Mouse (Mus musculus): ENCODE data around the gene Ccdc142.

DNA sequence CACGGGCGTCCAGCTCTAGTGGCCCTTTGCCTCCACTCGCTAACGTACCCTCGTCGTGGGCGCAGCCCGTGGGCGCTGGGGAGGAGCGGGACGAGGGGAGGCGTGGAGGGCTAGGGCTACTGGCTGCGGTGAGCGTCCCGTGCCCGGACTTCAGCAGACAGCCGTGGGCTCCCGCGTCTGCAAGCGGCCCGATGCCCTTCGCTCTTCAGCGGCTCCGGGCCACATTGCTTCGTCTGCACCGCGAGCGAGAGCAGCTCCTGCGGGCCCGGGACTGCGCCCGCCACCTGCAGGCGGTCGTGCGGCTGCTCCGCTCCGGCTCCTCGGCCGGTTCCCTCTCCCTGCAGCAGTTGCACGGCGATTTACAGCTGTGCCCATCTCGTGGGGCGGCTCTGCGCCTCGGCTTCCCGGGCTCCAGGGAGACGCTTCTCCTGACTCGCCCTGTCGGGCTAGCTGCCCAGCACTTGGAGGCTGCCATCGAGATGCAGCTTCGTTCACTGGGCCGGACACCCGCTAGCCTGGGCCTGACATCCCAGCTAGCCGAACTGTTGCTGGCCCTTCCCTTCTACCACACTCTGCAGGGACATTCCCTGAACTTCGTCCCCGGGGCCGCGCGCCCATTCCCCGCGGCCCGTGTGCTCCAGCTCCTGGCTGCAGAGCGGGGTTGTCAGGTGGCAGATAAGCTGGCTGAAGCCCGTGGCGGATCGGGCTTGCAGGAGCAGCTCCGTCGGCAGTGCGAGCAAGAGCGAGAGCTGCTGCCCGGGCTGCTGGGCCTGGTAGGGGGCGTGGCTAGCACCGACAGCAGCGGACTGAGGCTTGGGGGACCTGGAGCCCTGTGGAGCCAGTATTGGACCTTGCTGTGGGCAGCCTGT, 521 bp downstream of the Ccdc142 start:
- TF ChIP-seq CTCF (IDR thresholded peaks at IDR 0.05) (peak; percentile 68), EP300 (IDR thresholded peaks at IDR 0.05) (no peak)
